Mouse (Mus musculus) heart, postnatal 0 days (tissue): ENCODE data around the gene Magi3. TPM values are rescaled to one million over a fixed set of nuclear protein-coding genes. Genes with fewer than 3 reads are reported as not detected.

ENCODE experiments used
- ATAC-seq: fragments of 200-750 bp; cut with Nextera tagmentation; 2 replicates; pipeline ENCODE4 v1.8.0; 2017; ENCODE audit warnings: low read depth, moderate number of reproducible peaks, moderate library complexity; ENCODE audit not compliant: insufficient read depth
- DNase-seq: peaks from one replicate; pipeline ENCODE4 v3.0.0-alpha.2; 2016; ENCODE audit warnings: low spot score
- H3K27ac ChIP-seq: fragments of 300-500 bp; sonication (generic); 2 replicates; pipeline ENCODE4 v1.5.1; 2014; ENCODE audit warnings: low read depth, mild to moderate bottlenecking
- H3K27me3 ChIP-seq: fragments of 300-500 bp; sonication (generic); 2 replicates; pipeline ENCODE4 v1.6.1; 2014; ENCODE audit warnings: low read length, mixed read lengths; ENCODE audit not compliant: control insufficient read depth, insufficient read depth
- H3K36me3 ChIP-seq: fragments of 300-500 bp; sonication (generic); replicated peaks from 2 replicates; pipeline ENCODE4 v1.6.1; 2014; ENCODE audit warnings: low read length, mixed read lengths; ENCODE audit not compliant: control insufficient read depth, insufficient read depth
- H3K4me1 ChIP-seq: fragments of 300-500 bp; sonication (generic); 2 replicates; pipeline ENCODE4 v1.6.1; 2014; ENCODE audit warnings: antibody characterized with exemption; ENCODE audit not compliant: control insufficient read depth, insufficient read depth
- H3K4me2 ChIP-seq: fragments of 300-500 bp; sonication (generic); 2 replicates; pipeline ENCODE4 v1.6.1; 2014; ENCODE audit warnings: low read depth, mild to moderate bottlenecking, low read length, moderate library complexity
- H3K4me3 ChIP-seq: fragments of 300-500 bp; sonication (generic); 2 replicates; pipeline ENCODE4 v1.5.1; 2014; ENCODE audit warnings: low read depth, low read length
- H3K9ac ChIP-seq: fragments of 300-500 bp; sonication (generic); replicated peaks from 2 replicates; pipeline ENCODE4 v1.6.1; 2014; ENCODE audit warnings: low read depth, low read length, mixed read lengths
- H3K9me3 ChIP-seq: fragments of 300-500 bp; sonication (generic); replicated peaks from 2 replicates; pipeline ENCODE4 v1.6.1; 2016; ENCODE audit warnings: low read length; ENCODE audit not compliant: control insufficient read depth
- CTCF ChIP-seq: IDR thresholded peaks from 2 replicates; pipeline ENCODE4 v1.5.1; 2016; ENCODE audit warnings: antibody characterized with exemption, control low read depth, low read depth
- EP300 ChIP-seq: IDR thresholded peaks from 2 replicates; pipeline ENCODE4 v1.6.1; 2016; ENCODE audit warnings: antibody characterized with exemption, low read depth
- WGBS: fragments of 180-500 bp; shearing (Covaris S2); extraction: QIAGEN DNeasy Blood & Tissue Kit; methylation state at CpG from one replicate; pipeline ENCODE4 v1.1.7; 2014; 5-methylcytosine and 5-hydroxymethylcytosine counted together
- polyA plus RNA-seq: library from polyadenylated mRNA; unstranded; fragments of >200 nt; fragmentation: Nextera tagmentation; extraction: Ambion mirVana; gene quantifications from 2 replicates; pipeline ENCODE4 v1.2.1, GENCODE M21; 2015
- total RNA-seq: library from RNA; depleted of rRNA; stranded (reverse); fragments of >200 nt; gene quantifications from 2 replicates; pipeline ENCODE4 v1.2.3, GENCODE M21; 2014; ENCODE audit warnings: low replicate concordance

The Magi3 gene
- total and polyA plus RNA-seq, 2 experiments from 2014 or later: 5.5 to 34.0 TPM

GRCm38 (mm10) chr3:104239376-104239775, 19.2 kb upstream of the Magi3 start:
- Histone ChIP-seq H3K4me1 (peaks cover 3% of the 10 kb centered on the region), H3K9ac (no peak overlapping the region)
- 88% methylated on average over 2 of the region's 2 CpGs for WGBS

GRCm38 (mm10) chr3:104237846-104238440, 17.8 kb upstream of the Magi3 start:
- no peak for DNase-seq
- Histone ChIP-seq H3K9me3 (no peaks in the 10 kb centered on the region), H3K9ac (no peak overlapping the region), H3K4me2 (no peak overlapping the region), H3K36me3 (no peaks in the 10 kb centered on the region), H3K27me3 (no peaks in the 10 kb centered on the region), H3K4me3 (no peak overlapping the region), H3K4me1 (peaks cover 9% of the 10 kb centered on the region), H3K27ac (no peak overlapping the region)
- TF ChIP-seq EP300 (no peak), CTCF (no peak)
- 71% methylated on average over 10 of the region's 10 CpGs for WGBS
- no peak for ATAC-seq

More at GRCm38 (mm10) chr3:104239376-104239775, 19.2 kb upstream of the Magi3 start:
- Histone ChIP-seq H3K4me2 (no peak overlapping the region), H3K4me3 (no peak overlapping the region), H3K36me3 (no peaks in the 10 kb centered on the region), H3K27ac (no peak overlapping the region), H3K27me3 (no peaks in the 10 kb centered on the region), H3K9me3 (no peaks in the 10 kb centered on the region)
- TF ChIP-seq EP300: no peak
- no peak for ATAC-seq
- DNase-seq: no peak

GRCm38 (mm10) chr3:104236029-104236428, 15.9 kb upstream of the Magi3 start:
- Histone ChIP-seq H3K9ac (no peak overlapping the region), H3K9me3 (no peaks in the 10 kb centered on the region), H3K27me3 (no peaks in the 10 kb centered on the region), H3K4me3 (no peak overlapping the region), H3K36me3 (no peaks in the 10 kb centered on the region), H3K4me1 (peaks cover 9% of the 10 kb centered on the region), H3K27ac (no peak overlapping the region), H3K4me2 (no peak overlapping the region)
- WGBS: 84% methylated on average over 2 of the region's 2 CpGs
- ATAC-seq: no peak
- TF ChIP-seq EP300: no peak
- no peak for DNase-seq

- H3K4me1 ChIP-seq: peaks cover 9% of the 10 kb centered on the region
- no peaks in the 10 kb centered on the region for H3K9me3 ChIP-seq
- H3K27ac ChIP-seq: no peak overlapping the region
- H3K36me3 ChIP-seq: no peaks in the 10 kb centered on the region
- H3K27me3 ChIP-seq: no peaks in the 10 kb centered on the region
- TF ChIP-seq CTCF (no peak), EP300 (no peak)
- no peak overlapping the region for H3K4me3 ChIP-seq
- H3K4me2 ChIP-seq: no peak overlapping the region
- 90% methylated on average over 5 of the region's 5 CpGs for WGBS
- DNase-seq (no peak), ATAC-seq (no peak)
- no peak overlapping the region for H3K9ac ChIP-seq
Measured at GRCm38 (mm10) chr3:104235099-104235498, 14.9 kb upstream of the Magi3 start.

GRCm38 (mm10) chr3:104233366-104234312, 13.5 kb upstream of the Magi3 start:
- H3K9me3 ChIP-seq: no peaks in the 10 kb centered on the region
- peak; percentile 71 for DNase-seq
- no peak overlapping the region for H3K4me2 ChIP-seq
- TF ChIP-seq CTCF: no peak
- TF ChIP-seq EP300: no peak
- H3K4me3 ChIP-seq: no peak overlapping the region
- peaks cover 9% of the 10 kb centered on the region for H3K4me1 ChIP-seq
- H3K36me3 ChIP-seq: no peaks in the 10 kb centered on the region
- no peaks in the 10 kb centered on the region for H3K27me3 ChIP-seq
- 38% methylated on average over 7 of the region's 7 CpGs for WGBS
- ATAC-seq: peak; percentile 77
- peak overlapping the region; percentile 85 for H3K27ac ChIP-seq
- no peak overlapping the region for H3K9ac ChIP-seq
